9 mouse cellular contexts compared by ENCODE assay signal in the genomic region with DNA sequence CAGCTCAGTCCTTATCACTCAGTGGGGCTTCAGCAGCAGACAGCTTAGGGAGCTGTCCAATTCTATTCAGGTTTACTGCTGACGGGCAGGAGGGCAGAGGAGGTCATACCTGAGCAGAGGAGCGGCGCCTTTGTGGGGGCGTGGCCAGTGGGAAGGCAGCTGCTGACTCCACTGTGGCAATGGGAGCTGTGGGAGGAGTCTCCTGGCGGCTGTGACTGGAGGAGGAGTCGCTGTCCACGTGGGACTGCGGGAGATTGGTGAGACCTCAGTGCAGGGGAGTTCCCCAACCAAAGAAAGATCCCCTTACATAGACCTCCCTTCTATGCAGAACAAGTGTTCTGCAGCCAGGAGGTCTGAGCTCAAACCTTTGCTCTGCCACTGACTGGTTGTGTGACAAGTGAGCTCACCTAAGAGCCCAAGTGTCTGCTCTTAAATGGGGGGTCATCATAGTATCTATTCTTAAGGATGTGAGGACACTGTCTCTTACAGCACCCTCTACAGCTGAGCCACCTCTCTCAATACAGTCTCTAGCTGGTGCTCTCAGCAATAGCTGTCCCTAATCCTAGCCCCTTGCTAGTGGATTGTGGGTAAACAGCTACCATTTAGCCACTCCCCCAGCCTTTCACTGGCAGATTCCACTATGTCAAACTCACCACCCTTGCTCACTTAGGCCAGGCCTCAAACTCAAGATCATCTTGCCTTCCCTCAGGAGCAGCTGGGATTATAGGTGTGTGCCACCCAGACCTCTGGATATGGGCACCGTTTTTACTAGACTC. TPM values are rescaled to one million over a fixed set of nuclear protein-coding genes. Genes with fewer than 3 reads are reported as not detected.
DNase-seq lines count a peak whose midpoint lies in the region; ATAC-seq lines count a peak whose summit lies in the region.
"Had no signal": no experiment of that assay in that cellular context is flagged by ENCODE, and none has a peak within 500 bp of the region (broad histone marks: within the 10 kb centered on the region; RNA-seq: fewer than 3 reads in every experiment).

No protein-coding gene starts in this region.

- H3K9ac ChIP-seq in midbrain, embryonic 14.5 days (replicated peaks; ENCODE audit: low read length): no peak overlapping the region
- H3K9ac ChIP-seq: hindbrain, embryonic 15.5 days had no signal

- no peak overlapping the region for H3K4me3 ChIP-seq in midbrain, embryonic 14.5 days (replicated peaks; ENCODE audit: low read depth, low read length)
- H3K4me3 ChIP-seq: hindbrain, embryonic 15.5 days had no signal

- 0 out of 2 replicates have a peak, but pooled peaks have one; percentile 45 for ATAC-seq in erythroid progenitor cell, adult 5-6 weeks (replicated peaks; ENCODE audit: low FRiP score, poor library complexity, severe bottlenecking)
- ATAC-seq in megakaryocyte-erythroid progenitor cell, adult 5-6 weeks (replicated peaks; ENCODE audit: low FRiP score, low TSS enrichment, poor library complexity, severe bottlenecking): peak; percentile 90
- no peak for ATAC-seq in midbrain, embryonic 14.5 days (ENCODE audit: low FRiP score, low TSS enrichment)

- no peak overlapping the region for H3K27ac ChIP-seq in midbrain, embryonic 14.5 days (replicated peaks; ENCODE audit: low read depth, low read length)
- H3K27ac ChIP-seq: hindbrain, embryonic 15.5 days had no signal

- DNase-seq in ovary, postnatal 36 days (ENCODE audit: low spot score): peak; percentile 38
- DNase-seq in ovary, postnatal 14 days (ENCODE audit: low spot score): no peak
- DNase-seq in large intestine, adult 2 months (ENCODE audit: low read depth, low spot score): peak; percentile 69
- no peak for DNase-seq in left cerebral cortex, postnatal 4 days
- no peak for DNase-seq in midbrain, embryonic 14.5 days
- no peak for DNase-seq in cerebellum, adult 18-20 months

- H3K27me3 ChIP-seq in midbrain, embryonic 14.5 days (ENCODE audit: control insufficient read depth, insufficient read depth, low read length): no peaks in the 10 kb centered on the region

- peaks cover 18% of the 10 kb centered on the region for H3K36me3 ChIP-seq in midbrain, embryonic 14.5 days (ENCODE audit: control insufficient read depth, insufficient read depth, low read length)

- no peak overlapping the region for H3K4me2 ChIP-seq in midbrain, embryonic 14.5 days (ENCODE audit: low read length)
- H3K4me2 ChIP-seq: hindbrain, embryonic 15.5 days had no signal

- no peaks in the 10 kb centered on the region for H3K9me3 ChIP-seq in midbrain, embryonic 14.5 days (ENCODE audit: control insufficient read depth, low read length)
- H3K9me3 ChIP-seq: hindbrain, embryonic 15.5 days had no signal

- intact Hi-C loops in left cerebral cortex, postnatal 4 days (cut with DNase I): loop anchor here (10.0 kb wide), 1 partner anchor 98 kb away; no protein-coding TSS in a partner anchor

- 0 out of 2 replicates have a peak, but pooled peaks cover 4% of the 10 kb centered on the region for H3K4me1 ChIP-seq in midbrain, embryonic 14.5 days (ENCODE audit: control insufficient read depth, insufficient read depth, low read length)

- 14% methylated on average over 9 of the region's 9 CpGs for WGBS in large intestine, adult 2 months
- 28% methylated on average over 9 of the region's 9 CpGs for WGBS in midbrain, embryonic 14.5 days

RNA-seq across cellular contexts. Expression of gene Fam98c, which starts 6.9 kb away (rescaled TPM):
- total RNA-seq in erythroid progenitor cell, adult 5-6 weeks (2015; ENCODE audit: low replicate concordance): 6.3 and 13.3 TPM in 2 replicates
- 2.2 and 2.7 TPM in 2 replicates for total RNA-seq in erythroid progenitor cell, adult 5-6 weeks (2017; ENCODE audit: low replicate concordance)
- 115 and 131 TPM in 2 replicates for polyA plus RNA-seq in large intestine, adult 2 months (2012; rRNA removed)
- total RNA-seq in megakaryocyte-erythroid progenitor cell, adult 5-6 weeks (2014; fragmentation: Nextera tagmentation): 15.4 and 21.1 TPM in 2 replicates
- total RNA-seq in megakaryocyte-erythroid progenitor cell, adult 5-6 weeks (2017): 4.8 and 20.4 TPM in 2 replicates
- 10 to 100 TPM; 12.3 to 14.4 TPM for total RNA-seq in left cerebral cortex, postnatal 4 days (2021)
- polyA plus RNA-seq in midbrain, embryonic 14.5 days (2014; fragmentation: Nextera tagmentation; extraction: Ambion mirVana): 17.7 and 21.3 TPM in 2 replicates

RNA-seq across cellular contexts. Expression of gene Ggn, which starts 7.1 kb away (rescaled TPM):
- not detected in 2 replicates for total RNA-seq in erythroid progenitor cell, adult 5-6 weeks (2015; ENCODE audit: low replicate concordance)
- total RNA-seq in erythroid progenitor cell, adult 5-6 weeks (2017; ENCODE audit: low replicate concordance): not detected in 2 replicates
- 0.40 and 0.47 TPM in 2 replicates for polyA plus RNA-seq in large intestine, adult 2 months (2012; rRNA removed)
- total RNA-seq in megakaryocyte-erythroid progenitor cell, adult 5-6 weeks (2014; fragmentation: Nextera tagmentation): not detected in 2 replicates
- total RNA-seq in megakaryocyte-erythroid progenitor cell, adult 5-6 weeks (2017): 0.30 TPM in 1 of 2 replicates, not detected in the other
- total RNA-seq in left cerebral cortex, postnatal 4 days (2021): 1 to 10 TPM in 1 of 2 experiments, under 1 TPM in 1; 0.58 to 1.1 TPM
- polyA plus RNA-seq in midbrain, embryonic 14.5 days (2014; fragmentation: Nextera tagmentation; extraction: Ambion mirVana): 0.32 and 0.55 TPM in 2 replicates

RNA-seq across cellular contexts. Expression of gene Spred3, which starts 7.3 kb away (rescaled TPM):
- 0.72 and 3.4 TPM in 2 replicates for total RNA-seq in erythroid progenitor cell, adult 5-6 weeks (2015; ENCODE audit: low replicate concordance)
- total RNA-seq in erythroid progenitor cell, adult 5-6 weeks (2017; ENCODE audit: low replicate concordance): 1.3 and 3.0 TPM in 2 replicates
- 1.1 and 1.8 TPM in 2 replicates for polyA plus RNA-seq in large intestine, adult 2 months (2012; rRNA removed)
- 0.42 and 2.2 TPM in 2 replicates for total RNA-seq in megakaryocyte-erythroid progenitor cell, adult 5-6 weeks (2014; fragmentation: Nextera tagmentation)
- total RNA-seq in megakaryocyte-erythroid progenitor cell, adult 5-6 weeks (2017): 0.99 and 1.8 TPM in 2 replicates
- 10 to 100 TPM; 29.4 to 32.3 TPM for total RNA-seq in left cerebral cortex, postnatal 4 days (2021)
- 9.4 and 11.2 TPM in 2 replicates for polyA plus RNA-seq in midbrain, embryonic 14.5 days (2014; fragmentation: Nextera tagmentation; extraction: Ambion mirVana)

RNA-seq across cellular contexts. Expression of gene Psmd8, which starts 17.6 kb away (rescaled TPM):
- 85.4 and 103 TPM in 2 replicates for total RNA-seq in erythroid progenitor cell, adult 5-6 weeks (2015; ENCODE audit: low replicate concordance)
- total RNA-seq in erythroid progenitor cell, adult 5-6 weeks (2017; ENCODE audit: low replicate concordance): 66.3 and 68.3 TPM in 2 replicates
- polyA plus RNA-seq in large intestine, adult 2 months (2012; rRNA removed): 201 and 229 TPM in 2 replicates
- 159 and 187 TPM in 2 replicates for total RNA-seq in megakaryocyte-erythroid progenitor cell, adult 5-6 weeks (2014; fragmentation: Nextera tagmentation)
- total RNA-seq in megakaryocyte-erythroid progenitor cell, adult 5-6 weeks (2017): 154 and 158 TPM in 2 replicates
- total RNA-seq in left cerebral cortex, postnatal 4 days (2021): 100 to 1,000 TPM; 162 to 164 TPM
- 290 and 302 TPM in 2 replicates for polyA plus RNA-seq in midbrain, embryonic 14.5 days (2014; fragmentation: Nextera tagmentation; extraction: Ambion mirVana)

RNA-seq across cellular contexts. Expression of gene Rasgrp4, which starts 28.3 kb away (rescaled TPM):
- total RNA-seq in erythroid progenitor cell, adult 5-6 weeks (2015; ENCODE audit: low replicate concordance): 3.4 and 7.2 TPM in 2 replicates
- total RNA-seq in erythroid progenitor cell, adult 5-6 weeks (2017; ENCODE audit: low replicate concordance): 1.9 and 3.5 TPM in 2 replicates
- polyA plus RNA-seq in large intestine, adult 2 months (2012; rRNA removed): 2.1 and 2.9 TPM in 2 replicates
- total RNA-seq in megakaryocyte-erythroid progenitor cell, adult 5-6 weeks (2014; fragmentation: Nextera tagmentation): not detected in 2 replicates
- total RNA-seq in megakaryocyte-erythroid progenitor cell, adult 5-6 weeks (2017): 0.66 TPM in 1 of 2 replicates, not detected in the other
- total RNA-seq in left cerebral cortex, postnatal 4 days (2021): 1 to 10 TPM; 1.6 to 1.7 TPM
- polyA plus RNA-seq in midbrain, embryonic 14.5 days (2014; fragmentation: Nextera tagmentation; extraction: Ambion mirVana): 0.70 and 0.86 TPM in 2 replicates

Comparison
In these comparisons a context has a peak if more than half of its experiments do, and no peak if none do; other contexts are left out.
1. DNase-seq: peak in ovary, postnatal 36 days (single experiment) and large intestine, adult 2 months (single experiment); none in ovary, postnatal 14 days (single experiment), left cerebral cortex, postnatal 4 days (single experiment), midbrain, embryonic 14.5 days (single experiment) and cerebellum, adult 18-20 months (0 of 2).
2. RNA of gene Spred3, which starts 7.3 kb away (total RNA-seq): 29.4 to 32.3 TPM in left cerebral cortex, postnatal 4 days; 0.72 to 3.4 TPM in erythroid progenitor cell, adult 5-6 weeks and 0.42 to 2.2 TPM in megakaryocyte-erythroid progenitor cell, adult 5-6 weeks; every median in the first group is over 4 times any median in the second.